Mouse (Mus musculus): ENCODE measurements around the gene Etv6.

The Etv6 gene

GRCm38 (mm10) chr6:134142700-134143099 lies 107.2 kb downstream of the Etv6 start:
- DNase-seq (ENCODE audit: low spot score) = no peak

DNA sequence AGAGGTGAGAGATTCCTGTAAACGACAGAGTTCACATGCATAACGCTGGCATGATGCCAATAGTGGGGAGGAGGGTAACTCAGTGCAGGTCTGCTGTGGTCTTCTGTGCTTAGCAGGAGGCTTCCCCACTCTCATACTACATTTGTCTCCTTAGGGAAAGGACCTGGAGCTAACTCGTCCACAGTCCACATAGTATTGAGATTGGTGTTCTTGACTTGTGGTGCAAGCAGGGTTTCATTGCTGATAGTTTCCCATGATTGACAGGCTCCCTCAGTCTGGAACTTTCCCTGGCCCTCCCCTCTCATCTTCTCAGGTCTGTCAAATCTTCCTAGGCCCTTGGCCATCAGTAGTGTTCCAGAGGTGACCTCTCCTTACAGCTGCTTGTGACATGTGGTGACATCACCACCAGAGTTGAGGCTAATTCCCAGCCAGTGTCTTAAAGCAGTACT lies 108.2 kb downstream of the Etv6 start:
- no peak for DNase-seq (ENCODE audit: low spot score)

- no peak for DNase-seq (ENCODE audit: low spot score)
Measured at GRCm38 (mm10) chr6:134144231-134145130, 109.0 kb downstream of the Etv6 start.

DNA sequence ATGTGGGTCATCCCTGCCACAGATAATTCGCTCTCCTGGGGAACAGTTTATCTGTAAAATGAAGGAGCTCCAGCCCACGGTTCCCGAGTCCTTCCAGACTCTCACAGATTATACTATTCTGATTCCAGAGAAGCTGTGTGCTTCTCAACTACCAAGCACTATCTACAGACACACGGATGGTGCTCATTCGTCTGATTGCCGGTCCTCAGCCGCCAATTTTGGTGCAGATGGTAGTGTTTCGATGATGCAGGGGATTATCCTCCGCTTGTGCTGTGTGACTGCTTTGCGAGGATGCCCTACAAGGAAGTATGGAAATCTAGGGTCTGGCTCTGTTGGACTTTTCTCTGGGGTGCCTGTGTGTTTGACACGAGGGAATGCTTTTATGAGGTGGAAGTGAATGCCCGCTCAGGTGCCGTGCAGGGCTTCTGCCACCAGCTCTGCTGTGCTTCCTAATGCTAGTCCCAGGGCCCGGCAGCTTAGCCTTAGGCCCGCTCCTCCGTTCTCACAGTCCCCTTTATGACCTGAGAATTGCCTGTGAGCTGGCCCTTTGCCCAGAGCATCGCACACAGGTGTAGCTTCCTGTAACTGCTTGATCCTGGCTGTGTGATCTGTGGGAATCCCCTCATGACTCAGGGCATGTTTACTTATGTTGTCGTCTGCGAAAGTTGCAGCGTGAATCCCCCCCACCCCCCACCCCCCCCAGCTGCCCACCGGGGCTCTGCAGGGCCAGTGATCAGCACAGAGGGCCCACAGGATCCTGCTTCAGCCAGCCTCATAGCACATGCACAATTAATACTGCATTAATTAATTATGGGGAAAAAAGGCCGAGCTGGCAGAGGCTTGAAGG lies 112.3 kb downstream of the Etv6 start:
- peak; percentile 59 for DNase-seq (ENCODE audit: low spot score)

DNA sequence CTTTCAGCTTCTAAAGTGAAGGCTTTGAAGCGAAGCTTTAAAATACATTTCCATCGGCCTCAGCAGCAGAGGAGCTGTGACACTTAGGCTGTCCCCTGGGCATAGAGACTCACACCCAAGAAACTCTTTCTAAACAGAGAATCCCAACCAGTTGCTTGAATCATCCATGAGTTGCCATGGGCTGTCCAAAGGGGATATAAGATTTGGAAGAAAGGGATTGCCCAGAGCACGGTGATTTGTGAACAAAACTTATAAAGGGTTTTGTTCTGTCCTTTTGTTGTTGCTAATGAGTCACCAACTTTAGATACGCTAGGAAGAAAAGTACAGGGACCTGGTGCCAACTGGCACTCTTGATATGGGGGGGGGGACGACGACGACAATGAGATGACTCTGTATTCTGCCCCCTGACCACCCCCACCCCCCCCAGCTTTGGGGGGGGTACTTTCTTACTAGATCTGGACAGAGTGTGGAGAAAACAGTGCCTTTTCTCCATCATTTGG lies 113.0 kb downstream of the Etv6 start:
- no peak for DNase-seq (ENCODE audit: low spot score)

- DNase-seq (ENCODE audit: low spot score) = no peak
Measured at GRCm38 (mm10) chr6:134149606-134150005, 114.1 kb downstream of the Etv6 start.

DNA sequence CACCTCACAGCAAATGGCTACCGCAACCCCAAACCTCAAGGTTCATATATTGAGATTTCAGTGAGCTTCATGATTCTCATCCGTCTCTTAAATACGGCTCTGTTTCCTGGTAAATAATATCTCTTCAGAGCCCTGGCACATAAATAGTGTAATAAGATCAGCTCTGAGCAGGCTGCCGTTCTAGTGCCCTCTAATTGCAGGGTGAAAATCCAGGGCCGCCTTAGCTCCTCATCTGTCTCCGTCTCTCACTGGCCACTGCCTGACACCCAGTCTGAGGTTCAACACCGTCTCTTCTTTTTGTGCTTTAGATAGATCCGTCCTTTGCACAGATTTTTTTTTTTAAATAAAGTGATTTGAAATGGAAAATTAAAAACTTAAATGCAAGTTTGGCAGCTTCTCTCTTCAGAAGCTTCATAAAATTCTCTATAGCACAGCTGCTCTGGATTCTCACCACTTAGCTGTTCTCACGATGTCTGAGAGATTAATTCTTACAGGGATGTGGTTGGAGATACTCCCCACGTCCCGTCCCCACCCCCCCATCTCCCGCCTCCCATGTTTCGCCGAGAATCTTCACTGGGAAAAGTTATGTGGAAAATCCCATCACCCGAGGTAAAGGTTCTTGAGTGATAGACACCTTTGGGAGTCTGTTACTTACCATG lies 115.7 kb downstream of the Etv6 start:
- no peak for DNase-seq (ENCODE audit: low spot score)

- DNase-seq (ENCODE audit: low spot score) = no peak
Measured at GRCm38 (mm10) chr6:134151853-134152505, 116.5 kb downstream of the Etv6 start.

DNA sequence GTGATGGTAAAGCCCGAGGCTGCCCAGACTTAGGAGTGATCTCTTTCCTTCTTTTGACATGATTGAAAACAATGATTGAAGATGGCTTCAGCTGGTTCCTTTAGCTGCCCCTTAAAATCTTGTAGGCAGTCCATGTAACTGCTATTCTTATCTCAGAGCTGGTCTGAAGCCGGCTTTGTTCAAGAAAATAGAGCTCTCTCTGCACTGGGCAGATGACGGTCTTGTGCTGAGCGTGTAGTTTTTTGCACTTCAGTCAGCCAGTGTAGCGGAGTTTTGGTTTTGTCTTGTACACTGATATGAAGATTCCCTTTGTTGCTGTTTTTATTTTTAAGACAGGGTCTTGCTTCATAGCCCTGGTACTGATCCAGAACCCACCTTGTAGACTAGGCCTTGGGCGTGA lies 117.0 kb downstream of the Etv6 start:
- no peak for DNase-seq (ENCODE audit: low spot score)

DNA sequence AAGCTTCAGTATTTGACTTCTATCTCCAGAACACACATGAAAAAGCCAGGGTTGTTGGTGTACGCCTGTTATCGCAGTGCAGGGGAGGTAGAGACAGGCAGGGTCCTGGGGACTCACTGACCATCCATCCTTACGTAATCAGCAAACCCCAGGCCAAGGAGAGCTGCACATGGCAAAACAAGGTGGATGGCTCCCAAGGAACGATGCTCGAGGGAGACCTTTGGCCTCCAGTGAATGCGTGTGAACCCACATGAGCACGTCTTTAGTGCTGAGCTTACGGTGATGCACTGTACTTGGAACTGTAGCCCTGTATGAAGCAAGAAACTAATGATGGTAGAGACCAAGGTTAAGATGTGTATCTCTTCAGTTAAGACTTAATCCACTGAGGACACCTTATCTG lies 119.2 kb downstream of the Etv6 start:
- no peak for DNase-seq (ENCODE audit: low spot score)

DNA sequence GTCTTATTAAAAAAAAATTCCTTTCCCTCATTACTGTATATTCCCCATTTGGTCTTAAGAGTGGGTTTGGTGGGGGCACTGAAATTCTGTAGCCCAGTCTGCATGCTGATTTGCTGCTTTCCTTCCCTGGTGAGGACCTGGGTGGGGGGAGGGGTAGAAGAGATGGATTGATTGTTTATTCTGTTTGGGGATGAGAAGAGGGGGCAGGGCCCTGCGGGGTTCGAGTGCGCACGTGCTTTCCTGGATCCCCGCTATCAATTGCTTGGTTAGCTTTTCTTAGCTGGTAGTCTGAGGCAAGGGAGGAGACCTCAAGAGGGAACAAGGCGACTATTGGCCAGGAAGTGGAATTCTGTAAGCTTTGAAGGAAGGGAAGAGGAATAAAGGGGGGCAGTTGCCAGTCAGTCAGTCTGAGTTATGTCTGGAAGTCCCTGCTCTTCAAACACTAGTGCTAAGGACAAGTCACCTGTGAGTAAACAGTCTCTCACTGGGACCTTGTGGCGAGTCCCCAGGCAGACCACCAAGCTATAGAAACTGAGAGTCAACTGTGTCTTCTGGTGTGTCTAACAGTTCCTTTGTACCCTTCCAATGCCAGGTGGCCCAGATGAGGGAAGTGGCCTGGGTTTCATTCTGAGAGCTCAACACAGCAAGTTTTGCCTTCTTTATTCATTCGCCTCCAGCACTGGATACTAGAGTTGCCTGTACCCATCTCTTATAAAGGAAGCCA lies 120.6 kb downstream of the Etv6 start:
- no peak for DNase-seq (ENCODE audit: low spot score)

GRCm38 (mm10) chr6:134157533-134158115 lies 122.1 kb downstream of the Etv6 start:
- DNase-seq (ENCODE audit: low spot score) = no peak

GRCm38 (mm10) chr6:134158201-134158600 lies 122.7 kb downstream of the Etv6 start:
- DNase-seq (ENCODE audit: low spot score) = no peak

DNA sequence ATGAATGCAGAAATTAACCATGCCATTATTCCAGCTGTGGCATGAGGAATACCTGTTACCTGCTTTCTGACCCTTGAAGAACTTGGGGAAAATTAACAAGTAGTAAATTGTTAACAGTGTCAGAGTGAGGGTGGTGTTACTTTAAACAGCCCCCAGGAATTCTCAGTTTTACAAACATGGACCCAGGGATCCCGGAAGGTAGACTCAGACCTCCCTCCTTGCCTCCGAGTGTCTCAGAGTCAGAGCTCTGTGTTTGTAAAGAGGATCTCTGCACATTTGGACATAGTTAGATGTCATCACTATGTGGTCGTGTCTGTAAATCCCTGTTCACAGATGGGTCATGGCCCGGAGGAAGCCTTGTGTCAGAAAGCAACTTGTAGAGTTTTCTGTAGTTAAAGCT lies 124.2 kb downstream of the Etv6 start:
- DNase-seq (ENCODE audit: low spot score) = no peak

- no peak for DNase-seq (ENCODE audit: low spot score)
Measured at GRCm38 (mm10) chr6:134161040-134161439, 125.5 kb downstream of the Etv6 start.

- no peak for DNase-seq (ENCODE audit: low spot score)
Measured at GRCm38 (mm10) chr6:134163346-134163745, 127.8 kb downstream of the Etv6 start.

DNA sequence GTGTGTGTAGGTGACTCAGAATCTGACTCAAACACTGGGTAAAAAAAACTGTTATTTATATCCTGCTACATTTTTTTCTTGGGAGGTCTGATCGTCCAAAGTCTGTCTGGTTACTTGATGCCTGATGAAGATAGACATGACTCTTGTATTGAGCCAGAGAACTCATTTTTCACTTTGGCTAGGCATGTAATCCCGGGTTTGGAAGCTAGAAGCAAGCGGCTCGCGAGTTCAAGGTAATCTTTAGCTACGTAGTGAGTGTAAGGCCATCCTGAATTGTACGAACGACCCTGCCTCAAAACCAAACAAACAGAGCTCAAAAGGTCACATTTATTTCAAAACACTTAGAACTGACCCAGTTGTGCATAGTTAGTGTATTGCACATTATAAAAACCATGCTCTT lies 128.9 kb downstream of the Etv6 start:
- no peak for DNase-seq (ENCODE audit: low spot score)

DNA sequence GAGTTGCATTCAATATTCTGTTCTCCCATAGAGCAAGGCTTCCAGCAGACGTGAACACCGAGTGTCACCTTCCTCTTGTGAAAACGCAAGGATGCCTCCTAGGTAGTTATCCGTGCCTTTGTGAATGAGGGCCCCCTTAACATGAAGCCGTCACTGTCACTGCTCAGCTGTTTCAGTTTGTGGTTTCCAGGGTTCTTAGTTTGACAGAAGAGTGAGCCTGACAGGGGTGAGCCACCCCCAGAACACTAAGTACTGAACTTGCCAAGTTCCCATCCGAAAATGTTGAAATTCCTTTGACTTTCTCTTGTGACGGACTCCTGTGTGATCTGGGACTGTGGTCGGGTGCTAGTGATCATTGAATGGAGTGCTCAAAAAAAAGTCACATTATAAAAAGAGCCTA lies 129.5 kb downstream of the Etv6 start:
- DNase-seq (ENCODE audit: low spot score) = no peak

DNA sequence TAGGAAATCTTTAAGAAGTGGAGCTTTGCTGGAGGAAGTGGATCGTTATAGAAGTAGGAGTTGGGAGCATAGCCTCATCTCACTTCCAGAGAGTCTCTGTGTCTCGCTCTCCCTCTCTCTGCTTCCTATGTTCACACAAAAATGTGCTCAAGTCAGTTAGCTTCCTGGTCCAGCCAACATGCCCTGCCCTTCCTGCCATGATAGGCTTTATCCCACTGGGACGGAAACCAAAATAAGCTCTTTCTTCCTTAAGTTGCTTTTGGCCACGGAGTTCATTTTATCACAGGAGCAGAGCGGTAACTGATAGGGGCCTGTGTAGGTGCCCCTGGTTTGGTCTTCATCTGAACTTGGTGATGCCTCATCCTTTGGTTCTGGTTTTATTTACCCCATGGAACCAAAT lies 132.5 kb downstream of the Etv6 start:
- DNase-seq (ENCODE audit: low spot score) = no peak

DNA sequence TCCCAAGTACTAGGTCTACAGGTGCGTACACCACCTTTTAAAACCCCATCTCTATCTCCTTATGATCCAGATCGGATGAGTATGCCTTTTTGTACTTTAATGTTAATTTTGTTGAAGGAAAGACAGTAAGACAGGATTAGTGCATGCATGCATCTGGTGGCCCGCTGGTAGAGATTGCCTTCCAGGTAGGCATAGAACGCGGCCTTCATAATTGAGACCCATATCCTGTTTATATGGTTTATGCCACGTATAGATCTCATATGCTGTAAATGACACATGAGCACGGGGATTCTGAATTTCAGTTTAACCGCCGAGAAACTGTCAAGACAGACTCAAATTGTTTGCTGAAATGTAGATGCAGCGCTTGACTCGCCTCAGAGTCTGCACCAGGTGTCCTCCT lies 133.3 kb downstream of the Etv6 start:
- DNase-seq (ENCODE audit: low spot score) = no peak

DNA sequence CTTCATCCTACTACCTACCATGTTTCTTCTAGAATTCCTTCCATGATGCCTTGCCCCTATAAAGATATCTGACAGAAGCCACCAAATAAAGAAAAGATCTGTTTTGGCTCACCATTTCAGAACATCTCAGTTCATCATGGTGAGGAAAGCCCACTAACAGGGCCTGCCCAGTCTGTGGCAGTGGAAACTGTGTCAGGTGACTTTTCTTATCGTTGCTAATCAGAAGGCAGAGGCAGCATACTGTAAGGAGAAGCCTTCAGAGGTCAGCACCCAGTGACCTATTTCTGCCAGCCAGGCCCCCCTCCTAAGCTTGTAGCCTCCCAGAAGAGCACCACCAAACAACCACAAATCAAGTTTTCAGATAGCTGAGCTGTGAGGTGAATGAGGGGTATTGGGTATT lies 135.7 kb downstream of the Etv6 start:
- no peak for DNase-seq (ENCODE audit: low spot score)

Data from T-cell, adult 2 months (primary cell).